Mouse (Mus musculus): ENCODE measurements around the gene Cma2.
"Not testable (repeated sequence)": the region's sequence is repeated elsewhere in the genome, so short reads cannot be mapped to it uniquely, and the experiment has no call there.

Gene Cma2

GRCm38 (mm10) chr14:55950346-55951030, at the start of gene Cma2:
Gene Cma2, plus strand, starts transcription at chr14:55950980.
- DNase-seq (ENCODE audit: low read depth, low spot score): no peak

DNA sequence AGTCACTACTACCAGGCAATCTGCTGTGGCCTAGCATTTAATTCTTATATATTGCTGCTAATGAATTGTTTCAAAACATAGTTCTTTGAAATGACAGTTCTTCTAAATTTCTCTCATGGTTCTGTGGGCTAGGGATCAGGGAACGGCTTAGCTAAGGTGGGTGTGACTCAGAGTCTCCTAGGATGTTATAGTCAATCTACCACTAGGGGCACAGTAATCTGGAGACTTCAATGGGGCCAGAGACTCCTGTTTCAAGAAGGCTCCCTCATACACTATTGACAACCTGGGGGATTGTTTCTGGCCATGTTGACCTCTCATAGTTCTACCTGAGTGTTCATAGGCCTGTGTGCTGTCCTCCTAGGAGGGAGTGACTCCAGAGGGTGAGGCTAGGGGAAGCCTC, 45.3 kb upstream of the Cma2 start:
- peak; percentile 40 for DNase-seq (ENCODE audit: low read depth, low spot score)

GRCm38 (mm10) chr14:55913406-55913805, 37.4 kb upstream of the Cma2 start:
- DNase-seq (ENCODE audit: low read depth, low spot score): no peak

DNA sequence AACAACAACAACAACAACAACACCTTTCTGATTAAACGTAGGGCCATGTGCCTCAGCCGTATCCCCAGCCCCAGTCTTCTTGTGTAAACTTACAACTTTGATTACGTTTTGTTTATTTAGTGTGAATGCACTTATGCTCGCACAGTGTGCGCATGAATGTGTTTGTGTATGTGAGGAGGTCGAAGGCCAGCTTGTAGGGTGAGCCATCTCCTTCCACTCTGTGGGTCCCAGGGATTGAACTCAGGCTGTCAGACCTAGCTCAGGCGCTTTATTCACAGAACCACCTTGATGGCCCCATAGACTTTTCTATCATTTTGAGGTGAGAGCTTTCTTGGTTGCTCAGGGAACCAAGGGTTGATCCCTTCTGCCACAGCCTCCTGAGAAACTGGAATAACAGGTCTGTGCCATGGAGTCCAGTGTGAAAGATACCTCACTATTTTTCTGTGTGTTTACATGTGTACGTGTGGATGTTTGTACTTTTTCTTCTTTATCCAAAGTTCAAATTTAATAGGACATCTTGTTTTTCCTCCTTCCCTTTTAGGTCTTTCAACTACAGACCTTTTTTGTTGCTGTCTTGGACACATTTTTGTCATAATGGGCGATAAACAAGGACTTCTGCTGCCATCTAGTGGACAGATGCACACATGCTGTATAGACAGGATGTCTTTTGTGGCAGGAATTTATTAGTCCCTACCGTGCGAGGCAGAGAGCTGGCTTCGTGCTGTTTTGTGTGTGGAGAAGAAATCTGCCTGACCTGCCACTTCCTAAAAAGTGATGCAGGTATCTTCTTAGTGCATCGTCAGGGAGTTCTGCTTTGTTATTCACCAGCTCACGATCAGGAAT, 32.3 kb upstream of the Cma2 start:
- DNase-seq (ENCODE audit: low read depth, low spot score): peak; percentile 82

DNA sequence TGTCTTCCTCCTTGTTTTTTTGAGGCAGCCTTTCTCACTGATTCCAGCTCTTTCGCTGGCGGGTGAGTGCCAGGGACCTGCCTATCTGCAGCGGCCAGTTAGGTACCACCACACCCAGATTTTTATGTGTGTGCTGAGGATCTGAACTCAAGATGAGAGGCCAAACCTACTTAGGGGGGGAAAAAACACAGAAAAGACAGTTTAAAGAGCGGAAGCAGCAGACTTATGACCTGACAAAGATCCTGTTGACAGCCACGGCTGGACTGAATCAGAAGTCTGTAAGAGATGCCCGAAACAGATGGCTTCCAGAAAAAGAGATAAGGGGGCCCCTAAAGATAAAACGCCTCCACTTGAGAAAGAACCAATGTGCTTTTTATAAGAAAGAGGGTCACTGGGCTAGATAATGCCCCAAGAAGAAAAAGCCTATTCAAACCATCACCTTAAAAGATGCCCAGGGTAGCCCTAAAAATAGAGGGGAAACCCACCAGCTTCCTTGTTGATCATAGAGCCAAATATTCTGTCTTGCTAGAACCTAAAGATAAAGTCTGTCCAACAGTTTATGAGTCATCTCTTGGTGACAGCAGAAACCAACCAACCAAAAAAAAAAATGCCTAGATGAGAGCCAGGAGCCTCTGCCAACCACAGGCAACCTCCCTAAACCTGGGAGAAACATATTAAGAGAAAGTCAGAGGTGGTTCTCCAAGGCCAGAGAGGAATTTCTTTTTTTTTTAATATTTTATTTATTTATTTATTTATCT, 28.1 kb upstream of the Cma2 start:
- no peak for DNase-seq (ENCODE audit: low read depth, low spot score)

DNA sequence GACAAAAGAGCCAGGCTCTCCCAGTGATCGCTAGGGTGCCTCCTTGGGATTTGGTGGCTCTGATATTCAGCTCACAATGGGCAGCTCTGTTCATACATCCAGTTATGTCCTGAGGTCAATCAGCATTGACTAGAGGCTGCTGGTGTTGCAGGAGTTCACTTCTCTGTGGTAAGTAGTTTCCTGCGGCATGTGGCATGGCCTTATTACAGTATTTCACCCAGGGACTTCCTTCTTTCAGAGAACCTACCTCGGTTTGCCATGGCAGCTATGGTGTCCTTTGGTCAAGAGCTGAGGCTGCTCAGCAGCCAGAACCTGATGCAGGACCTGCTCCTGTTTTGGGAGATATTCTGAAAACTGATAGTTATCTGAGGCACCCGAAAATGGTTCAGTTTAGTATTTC, 23.9 kb upstream of the Cma2 start:
- no peak for DNase-seq (ENCODE audit: low read depth, low spot score)

GRCm38 (mm10) chr14:55929263-55929997, 21.4 kb upstream of the Cma2 start:
- DNase-seq (ENCODE audit: low read depth, low spot score): no peak

DNA sequence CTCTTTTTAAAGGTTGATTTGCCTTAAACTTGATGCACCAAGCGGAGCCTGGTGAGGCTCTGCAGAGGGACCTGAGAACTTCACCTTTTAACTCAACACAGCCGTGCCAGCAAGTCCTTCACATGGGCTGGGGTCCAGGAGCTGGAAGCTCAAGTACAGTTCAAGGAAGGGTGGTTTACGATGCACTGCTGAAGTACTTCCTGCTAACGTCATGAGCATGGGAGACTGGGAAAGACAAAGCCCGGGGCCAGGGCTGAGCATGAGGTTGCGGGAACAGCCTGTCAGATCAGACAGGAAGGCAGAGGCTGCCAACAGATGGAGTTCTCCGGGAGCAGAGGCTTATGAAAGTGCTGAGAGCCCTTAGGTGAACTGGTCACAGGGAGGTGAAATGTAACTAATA, 17.2 kb upstream of the Cma2 start:
- DNase-seq (ENCODE audit: low read depth, low spot score): no peak

DNA sequence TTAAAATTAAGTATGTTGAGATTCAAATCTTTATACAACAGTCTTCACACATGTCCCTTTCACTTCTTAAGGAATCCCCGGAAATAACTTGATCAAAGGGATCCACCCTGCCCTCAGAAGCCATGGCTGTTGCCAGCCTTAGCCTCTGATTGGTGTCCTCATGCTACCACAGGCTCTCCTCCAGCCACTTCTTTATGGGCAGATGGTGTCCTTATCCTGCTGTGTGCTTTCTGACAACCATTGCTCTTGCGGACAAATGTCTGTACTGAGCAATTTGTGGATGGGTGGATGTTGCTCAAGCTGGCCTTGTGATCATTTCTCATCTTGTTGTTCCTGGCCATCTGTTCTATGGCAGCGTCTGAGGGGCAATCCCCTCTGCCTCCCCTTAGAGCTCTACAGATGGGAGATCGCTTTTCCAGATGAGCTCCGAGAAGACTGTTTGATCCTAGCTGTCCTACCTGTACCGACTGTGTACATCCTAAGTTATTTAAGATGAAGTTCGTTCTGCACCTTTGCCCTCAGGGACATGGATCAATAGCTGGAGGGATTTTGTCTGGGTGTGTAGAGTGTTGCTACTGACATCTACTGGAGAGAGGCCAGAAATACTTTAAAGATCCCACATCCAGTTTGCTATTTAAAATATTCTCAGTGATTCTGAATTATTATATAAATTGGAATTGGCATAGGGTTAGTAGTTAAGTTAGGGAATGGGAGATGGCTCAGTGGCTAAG, 10.5 kb upstream of the Cma2 start:
- no peak for DNase-seq (ENCODE audit: low read depth, low spot score)

DNA sequence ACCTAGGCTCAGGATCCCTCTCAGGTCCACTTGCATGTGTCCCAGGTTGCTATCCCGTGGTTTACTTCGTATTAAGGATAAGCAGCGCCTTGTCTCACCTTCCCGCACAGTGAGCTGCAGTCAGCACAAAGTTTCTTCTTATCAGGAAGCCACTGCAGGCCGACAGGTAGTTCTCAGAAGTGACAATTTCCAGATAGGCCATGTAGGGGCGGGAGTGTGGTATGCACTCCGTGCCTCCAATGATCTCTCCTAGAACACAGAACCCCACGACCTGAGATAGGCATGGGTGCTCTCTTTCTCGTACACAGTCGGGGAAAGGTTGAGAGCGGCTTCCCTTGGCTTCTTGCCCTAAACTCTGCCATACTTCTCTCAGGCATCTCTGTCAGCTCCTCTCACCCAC, 7.2 kb upstream of the Cma2 start:
- no peak for DNase-seq (ENCODE audit: low read depth, low spot score)

- DNase-seq (ENCODE audit: low read depth, low spot score): no peak
Observed at GRCm38 (mm10) chr14:55944575-55944974, 6.2 kb upstream of the Cma2 start, which contains the start of gene Cma1. Gene Cma1, minus strand, starts transcription at chr14:55944675.

DNA sequence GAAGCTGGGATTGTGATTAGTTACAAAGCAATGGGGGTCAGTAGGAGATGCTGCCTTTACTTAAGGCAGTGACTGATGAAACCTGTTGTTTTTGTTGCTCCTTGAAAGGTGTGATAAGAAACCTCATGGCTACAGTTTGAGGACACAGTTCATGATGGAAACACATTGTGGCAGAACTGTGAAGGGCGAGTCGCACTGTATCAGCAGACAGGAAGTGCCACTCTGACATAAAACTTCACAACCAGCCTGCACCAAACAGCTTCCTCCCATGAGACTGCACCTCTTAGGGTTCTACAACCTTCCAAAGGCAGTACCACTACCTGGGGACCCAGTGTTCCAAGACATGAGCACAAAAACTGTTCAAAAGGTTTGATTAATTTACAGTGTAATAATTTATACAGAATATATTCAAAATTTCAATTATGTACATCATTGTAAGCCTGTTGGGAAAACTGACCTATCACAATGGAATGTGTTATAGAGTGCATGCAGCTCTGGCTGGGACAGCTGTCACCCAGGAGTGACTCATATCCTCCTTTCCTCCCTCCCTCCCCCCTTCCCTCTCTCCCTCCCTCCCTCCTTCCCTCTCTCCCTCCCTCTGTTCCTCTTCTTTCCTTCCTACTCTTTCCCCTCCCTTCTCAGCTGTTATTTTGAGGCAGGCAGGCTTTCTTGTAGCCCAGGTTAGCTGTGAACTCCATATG, 4.4 kb upstream of the Cma2 start:
- DNase-seq (ENCODE audit: low read depth, low spot score): no peak

GRCm38 (mm10) chr14:55963263-55963662, 12.5 kb downstream of the Cma2 start:
- DNase-seq (ENCODE audit: low read depth, low spot score): no peak

DNA sequence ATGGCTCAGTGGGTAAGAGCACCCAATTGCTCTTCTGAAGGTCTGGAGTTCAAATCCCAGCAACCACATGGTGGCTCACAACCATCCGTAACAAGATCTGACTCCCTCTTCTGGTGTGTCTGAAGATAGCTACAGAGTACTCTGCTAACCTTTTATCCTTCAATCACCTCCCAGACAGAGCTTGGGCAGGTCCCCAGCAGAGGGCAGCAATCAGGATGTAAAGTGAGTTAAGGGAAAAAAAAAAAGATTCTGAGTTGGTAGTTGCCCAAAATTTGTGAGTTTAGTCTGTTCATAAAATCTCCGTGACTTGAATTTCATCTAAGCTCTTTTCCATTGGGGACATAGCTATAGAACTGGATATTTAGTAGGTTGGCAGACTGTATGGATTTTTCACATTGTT, 13.1 kb downstream of the Cma2 start:
- DNase-seq (ENCODE audit: low read depth, low spot score): peak; percentile 37

- DNase-seq (ENCODE audit: low read depth, low spot score): not testable (repeated sequence)
Observed at GRCm38 (mm10) chr14:55987464-55987863, 36.7 kb downstream of the Cma2 start.

DNA sequence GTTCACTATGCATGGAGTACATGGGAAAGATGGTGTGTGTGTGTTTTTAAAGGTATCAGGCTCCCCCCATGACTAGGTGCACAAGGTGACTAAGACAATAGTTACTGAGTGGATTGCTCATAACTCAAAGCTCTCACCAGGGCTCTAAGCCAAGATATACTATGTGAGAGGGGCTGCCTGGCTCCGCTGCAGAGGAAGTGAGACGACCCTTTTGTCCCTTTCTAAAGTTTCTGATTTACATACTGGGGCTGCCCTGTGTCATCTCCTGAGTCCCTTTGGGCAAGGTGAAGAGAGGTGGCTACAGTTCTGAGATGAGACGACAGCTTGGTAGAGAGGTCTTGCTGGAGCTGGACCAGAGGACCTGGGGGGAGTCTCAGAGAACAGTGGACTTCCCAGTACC, 62.4 kb downstream of the Cma2 start:
- DNase-seq (ENCODE audit: low read depth, low spot score): no peak

DNA sequence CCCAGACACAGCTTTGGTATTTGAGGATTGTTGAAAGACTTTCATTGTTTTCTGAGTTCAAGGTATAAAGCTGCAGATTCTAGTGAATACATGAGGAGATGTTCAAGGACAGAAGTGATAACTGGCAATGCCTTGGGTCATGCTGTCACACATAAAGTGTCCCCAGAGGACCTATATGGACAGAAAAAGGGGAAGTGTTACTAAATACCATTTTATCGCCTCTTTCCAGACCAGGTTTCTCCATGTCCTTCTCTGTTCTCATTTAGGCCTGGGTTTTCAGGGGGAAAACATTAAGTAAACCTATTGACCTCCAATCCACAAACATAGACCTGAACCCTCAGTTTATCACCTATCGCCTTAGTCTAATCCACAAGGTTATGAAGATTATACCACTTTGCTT, 63.1 kb downstream of the Cma2 start:
- DNase-seq (ENCODE audit: low read depth, low spot score): no peak

DNA sequence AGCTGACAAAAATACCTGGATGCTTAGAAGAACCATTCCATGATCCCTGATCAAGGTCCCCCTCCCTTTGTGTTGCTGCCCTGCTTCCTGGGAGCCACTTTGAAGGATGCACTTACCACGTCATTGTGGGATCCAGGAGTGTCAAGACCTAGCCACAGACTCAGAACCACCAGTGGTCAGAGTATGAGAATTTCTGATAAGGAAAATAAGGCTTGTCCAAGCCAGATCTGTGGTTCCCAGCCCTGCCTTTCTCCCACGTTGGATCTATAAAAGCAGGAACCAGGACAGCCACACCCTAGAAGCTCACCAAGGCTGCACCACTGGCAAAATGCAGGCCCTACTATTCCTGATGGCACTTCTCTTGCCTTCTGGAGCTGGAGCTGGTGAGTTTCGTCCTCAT, 66.9 kb downstream of the Cma2 start, which contains the start of gene Mcpt1:
Gene Mcpt1, plus strand, starts transcription at position 301 of the 400 bp plus-strand sequence.
- not testable (repeated sequence) for DNase-seq (ENCODE audit: low read depth, low spot score)

- DNase-seq (ENCODE audit: low read depth, low spot score): no peak
Observed at GRCm38 (mm10) chr14:56019446-56019845, 68.7 kb downstream of the Cma2 start.

DNA sequence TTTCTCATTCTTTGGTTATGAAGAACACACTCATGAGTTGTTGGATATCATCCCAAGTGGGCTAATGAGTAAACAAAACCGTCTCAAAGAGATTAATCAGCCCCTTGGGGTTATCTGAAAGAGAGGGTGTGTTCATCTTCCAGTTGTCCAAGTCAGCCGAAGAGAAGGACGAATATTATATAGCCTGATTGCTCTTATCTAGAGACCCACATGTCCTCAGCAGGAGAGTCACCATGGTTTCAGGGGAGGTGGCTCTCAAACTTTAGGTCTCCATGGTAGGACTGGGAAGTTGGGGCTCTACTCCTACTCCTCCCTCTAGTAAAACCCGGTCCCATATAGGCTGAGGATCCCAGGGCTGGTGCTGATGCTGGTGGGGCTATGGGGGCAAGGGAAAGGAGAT, 70.5 kb downstream of the Cma2 start:
- DNase-seq (ENCODE audit: low read depth, low spot score): not testable (repeated sequence)

All from A20 (cell line).